Mouse (Mus musculus): ENCODE measurements around the gene Zfp771. TPM values are rescaled to one million over a fixed set of nuclear protein-coding genes. Genes with fewer than 3 reads are reported as not detected.

The Zfp771 gene
- total and polyA plus RNA-seq, 2 experiments from 2014 or later = 89.0 to 101 TPM

DNA sequence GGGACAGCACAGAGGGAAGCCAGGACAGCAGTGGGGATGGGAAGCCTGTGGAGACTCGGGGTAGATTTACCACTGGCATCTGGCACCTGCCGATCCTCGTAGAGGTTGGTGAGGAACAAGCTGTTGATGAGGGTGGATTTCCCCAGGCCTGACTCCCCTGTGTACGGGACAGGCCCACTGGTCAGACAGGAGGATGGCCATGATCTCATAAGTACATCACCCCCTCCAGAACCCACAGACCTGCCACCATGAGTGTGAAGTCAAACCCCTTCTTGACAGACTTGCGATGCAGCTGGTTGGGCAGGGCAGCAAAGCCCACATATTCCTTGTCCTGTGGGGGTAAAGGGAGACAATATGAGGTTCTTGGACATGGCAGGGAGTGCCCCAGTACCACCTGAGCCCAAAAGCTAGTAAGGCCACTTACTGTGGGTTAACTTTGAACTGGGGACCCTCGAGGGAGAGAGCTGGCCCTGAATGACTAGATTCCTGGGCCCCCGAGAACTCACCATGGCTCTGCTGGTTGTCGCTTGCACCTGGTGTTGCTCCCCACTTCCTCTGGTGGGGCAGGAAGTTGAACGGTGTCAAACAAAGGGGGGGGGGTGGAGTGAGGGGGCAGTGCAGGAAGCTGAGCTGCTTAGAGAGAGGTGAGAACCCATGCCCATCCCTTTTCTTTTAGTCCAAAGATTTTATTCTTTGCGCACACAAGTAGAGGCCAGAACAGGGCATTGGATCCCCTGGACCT lies 26.0 kb upstream of the Zfp771 start:
- 86% methylated on average over 10 of the region's 10 CpGs for WGBS
- no peak for DNase-seq (ENCODE audit: low spot score)

GRCm38 (mm10) chr7:127218670-127219069 lies 25.4 kb upstream of the Zfp771 start:
- H3K4me2 ChIP-seq (ENCODE audit: low read depth, low read length) = no peak overlapping the region
- DNase-seq (ENCODE audit: low spot score) (no peak), ATAC-seq (no peak)
- no peaks in the 10 kb centered on the region for H3K36me3 ChIP-seq (ENCODE audit: insufficient read depth, low read length)
- no peak for TF ChIP-seq CTCF (IDR thresholded peaks at IDR 0.05; ENCODE audit: low read depth)
- no peak overlapping the region for H3K4me3 ChIP-seq (ENCODE audit: low read length)
- no peaks in the 10 kb centered on the region for H3K9me3 ChIP-seq (ENCODE audit: low read length)
- WGBS = 89% methylated on average over 4 of the region's 4 CpGs
- no peak overlapping the region for H3K27ac ChIP-seq
- no peaks in the 10 kb centered on the region for H3K27me3 ChIP-seq (ENCODE audit: insufficient read depth, low read length)
- no peaks in the 10 kb centered on the region for H3K4me1 ChIP-seq (ENCODE audit: insufficient read depth, low read length)
- no peak overlapping the region for H3K9ac ChIP-seq (replicated peaks; ENCODE audit: low read length)

More for the DNA sequence above, 26.0 kb upstream of the Zfp771 start:
- no peak overlapping the region for H3K4me3 ChIP-seq (ENCODE audit: low read length)
- H3K27me3 ChIP-seq (ENCODE audit: insufficient read depth, low read length) = no peaks in the 10 kb centered on the region
- H3K9me3 ChIP-seq (ENCODE audit: low read length) = no peaks in the 10 kb centered on the region
- H3K36me3 ChIP-seq (ENCODE audit: insufficient read depth, low read length) = no peaks in the 10 kb centered on the region
- no peak for ATAC-seq
- no peak overlapping the region for H3K4me2 ChIP-seq (ENCODE audit: low read depth, low read length)
- TF ChIP-seq CTCF (IDR thresholded peaks at IDR 0.05; ENCODE audit: low read depth) = no peak
- no peak overlapping the region for H3K9ac ChIP-seq (replicated peaks; ENCODE audit: low read length)
- no peaks in the 10 kb centered on the region for H3K4me1 ChIP-seq (ENCODE audit: insufficient read depth, low read length)
- no peak overlapping the region for H3K27ac ChIP-seq

DNA sequence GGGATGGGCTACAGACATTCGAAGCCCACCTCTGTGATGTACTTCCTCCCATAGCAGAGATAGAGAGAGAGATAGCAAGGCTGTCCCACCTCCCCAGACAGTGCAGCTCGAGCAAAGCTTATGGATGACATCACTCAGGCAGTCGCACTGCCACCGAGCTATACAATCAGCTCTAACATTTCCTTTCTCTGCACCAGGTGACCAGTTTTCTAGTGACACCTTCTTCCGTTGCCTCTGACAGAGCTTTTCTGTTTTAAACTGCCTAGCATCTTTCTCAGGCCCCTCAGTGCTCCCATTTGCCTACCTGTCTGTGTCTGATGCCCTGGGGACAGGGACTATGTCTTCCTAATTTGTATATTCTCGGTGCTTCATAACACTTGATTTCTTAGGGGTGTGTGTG lies 23.6 kb upstream of the Zfp771 start:
- H3K4me2 ChIP-seq (ENCODE audit: low read depth, low read length) = no peak overlapping the region
- H3K27ac ChIP-seq = no peak overlapping the region
- H3K36me3 ChIP-seq (ENCODE audit: insufficient read depth, low read length) = no peaks in the 10 kb centered on the region
- no peak overlapping the region for H3K9ac ChIP-seq (replicated peaks; ENCODE audit: low read length)
- no peaks in the 10 kb centered on the region for H3K4me1 ChIP-seq (ENCODE audit: insufficient read depth, low read length)
- no peak for TF ChIP-seq CTCF (IDR thresholded peaks at IDR 0.05; ENCODE audit: low read depth)
- WGBS = 86% methylated on average over 6 of the region's 6 CpGs
- H3K9me3 ChIP-seq (ENCODE audit: low read length) = no peaks in the 10 kb centered on the region
- H3K27me3 ChIP-seq (ENCODE audit: insufficient read depth, low read length) = no peaks in the 10 kb centered on the region
- no peak for ATAC-seq
- no peak overlapping the region for H3K4me3 ChIP-seq (ENCODE audit: low read length)
- no peak for DNase-seq (ENCODE audit: low spot score)

DNA sequence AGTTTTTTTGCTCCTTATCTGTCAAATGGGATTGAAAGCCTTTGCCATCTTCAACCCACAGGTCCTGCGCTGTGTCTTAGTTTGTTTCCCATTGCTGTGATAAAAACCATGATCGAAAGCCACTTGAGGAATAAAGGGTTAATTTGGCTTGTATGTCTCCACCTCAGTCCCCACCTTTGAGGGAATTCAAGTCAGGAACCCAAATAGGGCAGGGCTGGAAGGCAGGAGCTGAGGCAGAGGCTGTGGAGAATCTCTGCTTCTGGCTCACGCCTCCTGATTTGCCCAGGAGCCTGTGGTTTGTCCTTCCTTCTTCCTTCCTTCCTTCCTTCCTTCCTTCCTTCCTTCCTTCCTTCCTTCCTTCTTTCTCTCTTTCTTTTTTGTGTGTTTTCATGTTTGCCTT lies 21.0 kb upstream of the Zfp771 start:
- H3K9me3 ChIP-seq (ENCODE audit: low read length) = no peaks in the 10 kb centered on the region
- ATAC-seq (no peak), DNase-seq (ENCODE audit: low spot score) (no peak)
- WGBS = 97% methylated on average over 3 of the region's 3 CpGs
- no peak for TF ChIP-seq CTCF (IDR thresholded peaks at IDR 0.05; ENCODE audit: low read depth)
- H3K4me3 ChIP-seq (ENCODE audit: low read length) = no peak overlapping the region
- no peaks in the 10 kb centered on the region for H3K27me3 ChIP-seq (ENCODE audit: insufficient read depth, low read length)
- no peak overlapping the region for H3K27ac ChIP-seq
- H3K36me3 ChIP-seq (ENCODE audit: insufficient read depth, low read length) = no peaks in the 10 kb centered on the region
- H3K4me1 ChIP-seq (ENCODE audit: insufficient read depth, low read length) = no peaks in the 10 kb centered on the region
- no peak overlapping the region for H3K9ac ChIP-seq (replicated peaks; ENCODE audit: low read length)
- no peak overlapping the region for H3K4me2 ChIP-seq (ENCODE audit: low read depth, low read length)

DNA sequence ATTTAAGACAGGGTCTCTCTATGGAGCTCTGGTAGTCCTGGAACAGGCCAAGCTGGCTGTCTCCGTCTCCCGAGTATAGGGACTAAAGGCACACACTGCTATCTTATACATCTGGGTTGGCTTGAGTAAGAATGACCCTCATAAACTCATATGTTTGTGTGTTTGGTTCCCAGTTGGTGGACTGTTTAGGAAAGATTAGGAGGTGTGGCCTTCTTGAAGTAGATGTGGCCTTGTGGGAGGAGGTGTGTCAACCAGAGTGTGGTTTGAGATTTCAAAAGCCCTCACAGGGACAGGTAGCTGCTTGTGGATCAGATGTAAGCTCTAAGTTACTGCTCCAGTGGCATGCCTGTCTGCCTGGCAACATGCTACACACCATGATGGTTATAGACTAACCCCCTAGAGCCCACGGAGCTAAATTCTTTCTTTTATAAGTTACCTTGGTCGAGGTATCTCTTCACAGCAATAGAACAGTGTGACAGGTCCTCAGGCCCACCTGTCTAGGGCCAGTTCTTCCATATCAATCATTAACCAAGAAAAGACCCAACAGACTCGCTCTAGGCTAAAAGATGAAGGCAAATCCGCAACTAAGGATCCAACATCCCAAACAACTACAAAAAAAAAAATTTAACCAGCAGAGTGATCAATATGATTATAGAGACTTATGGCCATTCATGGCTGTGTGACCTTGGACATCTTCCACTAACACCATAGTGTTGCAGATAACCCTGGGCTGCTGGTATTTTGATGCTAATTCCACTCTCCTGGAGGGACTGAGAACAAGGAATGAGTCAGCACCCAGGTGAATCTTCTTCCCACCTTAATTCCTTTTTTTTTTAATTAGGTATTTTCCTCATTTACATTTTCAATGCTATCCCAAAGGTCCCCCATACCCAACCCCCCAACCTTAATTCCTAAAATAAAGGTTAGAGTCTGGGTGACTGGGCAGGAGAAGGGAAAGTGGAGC lies 20.3 kb upstream of the Zfp771 start:
- no peak for DNase-seq (ENCODE audit: low spot score)
- H3K4me1 ChIP-seq (ENCODE audit: insufficient read depth, low read length) = no peaks in the 10 kb centered on the region
- whole genome bisulfite sequencing = 90% methylated on average over 6 of the region's 6 CpGs
- H3K4me2 ChIP-seq (ENCODE audit: low read depth, low read length) = no peak overlapping the region
- no peak for ATAC-seq
- H3K36me3 ChIP-seq (ENCODE audit: insufficient read depth, low read length) = no peaks in the 10 kb centered on the region
- H3K27ac ChIP-seq = no peak overlapping the region
- H3K9me3 ChIP-seq (ENCODE audit: low read length) = no peaks in the 10 kb centered on the region
- no peak overlapping the region for H3K4me3 ChIP-seq (ENCODE audit: low read length)
- H3K9ac ChIP-seq (replicated peaks; ENCODE audit: low read length) = no peak overlapping the region
- no peaks in the 10 kb centered on the region for H3K27me3 ChIP-seq (ENCODE audit: insufficient read depth, low read length)
- TF ChIP-seq CTCF (IDR thresholded peaks at IDR 0.05; ENCODE audit: low read depth) = no peak

DNA sequence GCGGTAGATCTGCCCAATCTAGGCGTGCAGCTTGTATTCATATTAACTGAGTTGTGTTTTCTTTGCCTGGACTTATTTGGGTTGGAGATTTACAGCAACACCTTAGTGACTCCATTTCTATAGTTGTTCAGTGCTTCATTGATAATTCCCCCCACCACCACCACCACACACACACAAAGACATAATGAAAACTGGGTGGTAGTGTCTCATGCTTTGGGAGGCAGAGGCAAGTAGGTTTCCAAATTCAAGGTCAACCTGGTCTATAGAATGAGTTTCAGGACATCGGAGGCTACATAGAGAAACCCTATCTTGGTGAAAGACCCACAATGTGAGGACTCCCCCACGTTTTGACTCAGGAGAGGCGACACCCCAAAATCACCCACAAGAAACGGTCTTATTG lies 19.5 kb upstream of the Zfp771 start:
- no peak for ATAC-seq
- no peak overlapping the region for H3K27ac ChIP-seq

More for the DNA sequence above, 19.5 kb upstream of the Zfp771 start:
- H3K27me3 ChIP-seq (ENCODE audit: insufficient read depth, low read length) = no peaks in the 10 kb centered on the region
- 88% methylated on average over 6 of the region's 6 CpGs for WGBS
- no peaks in the 10 kb centered on the region for H3K36me3 ChIP-seq (ENCODE audit: insufficient read depth, low read length)
- no peaks in the 10 kb centered on the region for H3K4me1 ChIP-seq (ENCODE audit: insufficient read depth, low read length)
- H3K4me2 ChIP-seq (ENCODE audit: low read depth, low read length) = no peak overlapping the region
- H3K4me3 ChIP-seq (ENCODE audit: low read length) = no peak overlapping the region
- no peak for DNase-seq (ENCODE audit: low spot score)
- H3K9ac ChIP-seq (replicated peaks; ENCODE audit: low read length) = no peak overlapping the region
- TF ChIP-seq CTCF (IDR thresholded peaks at IDR 0.05; ENCODE audit: low read depth) = no peak
- H3K9me3 ChIP-seq (ENCODE audit: low read length) = no peaks in the 10 kb centered on the region

Measured in hindbrain, postnatal 0 days (tissue).